Mouse (Mus musculus) erythroid progenitor cell, adult 5-6 weeks (primary cell): ENCODE data around the gene Plekhm3. TPM values are rescaled to one million over a fixed set of nuclear protein-coding genes. Genes with fewer than 3 reads are reported as not detected.

Experiments used
- ATAC-seq: replicated peaks from 2 replicates; pipeline ENCODE4 v1.8.0; 2016; ENCODE audit warnings: moderate number of reproducible peaks, mild to moderate bottlenecking, moderate TSS enrichment, inconsistent platforms; ENCODE audit not compliant: poor library complexity, low FRiP score, severe bottlenecking
- total RNA-seq, 2 experiments: library from RNA; stranded (forward) in 1 of 2; stranded (reverse) in 1 of 2; fragments of 150-400 nt in 1 of 2; fragments of 186-747, 209-891 nt in 1 of 2; gene quantifications; 2 replicates each; pipeline versions ENCODE4 v1.2.3 to v1.2.4; 2015 to 2017; ENCODE audit warnings: low replicate concordance in 2 of 2

Plekhm3 gene
- total RNA-seq, 2 experiments from 2014 or later: 4.6 to 5.5 TPM

DNA sequence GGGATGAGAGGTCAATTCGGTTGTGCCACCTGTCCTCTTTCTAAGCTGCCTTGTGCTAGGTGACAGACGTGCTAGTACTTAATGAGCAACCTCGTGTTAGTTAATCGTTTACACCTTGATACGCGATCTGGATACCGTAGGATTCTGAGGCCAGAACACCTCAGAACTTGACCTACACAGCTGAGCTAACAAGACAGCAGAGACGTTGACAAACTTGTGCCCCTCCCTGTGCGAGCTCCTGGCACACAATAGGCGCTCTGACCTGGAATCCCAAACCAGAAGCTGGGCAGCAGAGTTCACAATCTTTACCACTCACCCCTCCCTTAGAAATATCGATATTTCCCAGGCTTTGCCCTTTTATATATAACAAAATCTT lies 218.5 kb downstream of the Plekhm3 start:
- ATAC-seq: peak; percentile 33

- peak; percentile 85 for ATAC-seq
Measured at GRCm38 (mm10) chr1:64737502-64738179, 219.0 kb downstream of the Plekhm3 start, which contains the start of gene Fzd5. TSS of gene Fzd5 (minus strand) at chr1:64737751.

GRCm38 (mm10) chr1:64736681-64737501 lies 219.7 kb downstream of the Plekhm3 start:
- ATAC-seq: no peak

Other genes starting within 250 kb of the Plekhm3 start
- 6.1 and 10.1 TPM in 2 replicates for gene Fzd5, start 219.1 kb downstream of the Plekhm3 start, total RNA-seq (2015; ENCODE audit: low replicate concordance)
- 8.9 and 11.6 TPM in 2 replicates for gene Fzd5, start 219.1 kb downstream of the Plekhm3 start, total RNA-seq (2017; ENCODE audit: low replicate concordance)
- gene Akr1cl, start 75.9 kb upstream of the Plekhm3 start, total RNA-seq (2015; ENCODE audit: low replicate concordance): not detected in 2 replicates
- not detected in 2 replicates for gene Akr1cl, start 75.9 kb upstream of the Plekhm3 start, total RNA-seq (2017; ENCODE audit: low replicate concordance)
- gene Cryge, start 94.3 kb upstream of the Plekhm3 start, total RNA-seq (2015; ENCODE audit: low replicate concordance): not detected in 2 replicates
- not detected in 2 replicates for gene Cryge, start 94.3 kb upstream of the Plekhm3 start, total RNA-seq (2017; ENCODE audit: low replicate concordance)
- not detected in 2 replicates for gene Crygd, start 106.6 kb upstream of the Plekhm3 start, total RNA-seq (2015; ENCODE audit: low replicate concordance)
- not detected in 2 replicates for gene Crygd, start 106.6 kb upstream of the Plekhm3 start, total RNA-seq (2017; ENCODE audit: low replicate concordance)
- not detected in 2 replicates for gene Crygc, start 116.9 kb upstream of the Plekhm3 start, total RNA-seq (2015; ENCODE audit: low replicate concordance)
- not detected in 2 replicates for gene Crygc, start 116.9 kb upstream of the Plekhm3 start, total RNA-seq (2017; ENCODE audit: low replicate concordance)
- gene Crygb, start 125.5 kb upstream of the Plekhm3 start, total RNA-seq (2015; ENCODE audit: low replicate concordance): not detected in 2 replicates
- gene Crygb, start 125.5 kb upstream of the Plekhm3 start, total RNA-seq (2017; ENCODE audit: low replicate concordance): not detected in 2 replicates
- gene Cryga, start 146.5 kb upstream of the Plekhm3 start, total RNA-seq (2015; ENCODE audit: low replicate concordance): not detected in 2 replicates
- not detected in 2 replicates for gene Cryga, start 146.5 kb upstream of the Plekhm3 start, total RNA-seq (2017; ENCODE audit: low replicate concordance)
- not detected in 2 replicates for gene Gm28845, start 162.7 kb upstream of the Plekhm3 start, total RNA-seq (2015; ENCODE audit: low replicate concordance)
- gene Gm28845, start 162.7 kb upstream of the Plekhm3 start, total RNA-seq (2017; ENCODE audit: low replicate concordance): not detected in 2 replicates
- 3.8 TPM in 1 of 2 replicates, not detected in the other for gene D630023F18Rik, start 166.4 kb upstream of the Plekhm3 start, total RNA-seq (2015; ENCODE audit: low replicate concordance)
- not detected in 2 replicates for gene D630023F18Rik, start 166.4 kb upstream of the Plekhm3 start, total RNA-seq (2017; ENCODE audit: low replicate concordance)
- 21.8 and 24.9 TPM in 2 replicates for gene Idh1, start 229.7 kb upstream of the Plekhm3 start, total RNA-seq (2015; ENCODE audit: low replicate concordance)
- 24.0 and 30.5 TPM in 2 replicates for gene Idh1, start 229.7 kb upstream of the Plekhm3 start, total RNA-seq (2017; ENCODE audit: low replicate concordance)
- gene Pikfyve, start 229.9 kb upstream of the Plekhm3 start, total RNA-seq (2015; ENCODE audit: low replicate concordance): 14.1 and 29.8 TPM in 2 replicates
- gene Pikfyve, start 229.9 kb upstream of the Plekhm3 start, total RNA-seq (2017; ENCODE audit: low replicate concordance): 9.5 and 39.4 TPM in 2 replicates